Mouse (Mus musculus) liver, adult 2 months (tissue): Measurements from ENCODE around the gene Cfdp1. TPM values are rescaled to one million over a fixed set of nuclear protein-coding genes. Genes with fewer than 3 reads are reported as not detected.

Experiments
- DNase-seq: peaks from one replicate; pipeline ENCODE4 v3.0.0-alpha.2; 2011; ENCODE audit warnings: low read depth, low spot score; ENCODE audit errors: extremely low read depth
- H3K27ac ChIP-seq: fragments of 200-500 bp; replicated peaks from 2 replicates; pipeline ENCODE4 v1.5.1; 2012; ENCODE audit warnings: low read depth, mild to moderate bottlenecking, control low read depth, inconsistent platforms, low read length; ENCODE audit not compliant: insufficient read depth
- H3K27me3 ChIP-seq: fragments of 200-500 bp; 2 replicates; pipeline ENCODE4 v1.6.1; 2012; ENCODE audit warnings: mild to moderate bottlenecking, moderate library complexity, low read length, inconsistent platforms; ENCODE audit not compliant: control insufficient read depth, insufficient read depth
- H3K36me3 ChIP-seq: fragments of 200-500 bp; 2 replicates; pipeline ENCODE4 v1.6.1; 2012; ENCODE audit warnings: low read length, inconsistent platforms; ENCODE audit not compliant: control insufficient read depth, insufficient read depth
- H3K4me1 ChIP-seq: fragments of 200-500 bp; 2 replicates; pipeline ENCODE4 v1.6.1; 2011; ENCODE audit warnings: low read length; ENCODE audit not compliant: control insufficient read depth, insufficient read depth
- H3K4me3 ChIP-seq: fragments of 200-500 bp; 2 replicates; pipeline ENCODE4 v1.5.1; 2011; ENCODE audit warnings: low read depth, mild to moderate bottlenecking, control low read depth, low read length, moderate library complexity; ENCODE audit not compliant: insufficient read depth
- H3K79me2 ChIP-seq: fragments of 200-500 bp; 2 replicates; pipeline ENCODE4 v1.6.1; 2012; ENCODE audit warnings: inconsistent platforms, mild to moderate bottlenecking, low read length, moderate library complexity; ENCODE audit not compliant: control insufficient read depth, insufficient read depth
- H3K9ac ChIP-seq: fragments of 200-500 bp; 2 replicates; pipeline ENCODE4 v1.6.1; 2012; ENCODE audit warnings: low read depth, mild to moderate bottlenecking, control low read depth, inconsistent platforms, low read length
- CTCF ChIP-seq: fragments of 200-500 bp; IDR thresholded peaks from 2 replicates; pipeline ENCODE4 v1.5.1; 2011; ENCODE audit warnings: low read depth, low read length, control low read depth
- POLR2A ChIP-seq: fragments of 200-500 bp; IDR thresholded peaks from 2 replicates; pipeline ENCODE4 v1.6.1; 2011; ENCODE audit warnings: low read length, control low read depth; ENCODE audit not compliant: insufficient read depth; ENCODE audit errors: extremely low read depth
- WGBS: fragments of 180-500 bp; shearing (Covaris S2); methylation state at CpG from one replicate; pipeline ENCODE4 v1.1.7; 2018; 5-methylcytosine and 5-hydroxymethylcytosine counted together
- polyA plus RNA-seq: library from polyadenylated mRNA; depleted of rRNA; stranded (reverse); fragments of >200 nt; gene quantifications from 2 replicates; pipeline ENCODE4 v1.2.3, GENCODE M21; 2012
- total RNA-seq: library from RNA; depleted of rRNA; stranded (reverse); fragments of >200 nt; gene quantifications from 2 replicates; pipeline ENCODE4 v1.2.3, GENCODE M21; 2014

Cfdp1 gene
- total and polyA plus RNA-seq, 2 experiments: 3.8 to 40.7 TPM

- H3K36me3 ChIP-seq: no peaks in the 10 kb centered on the region
- TF ChIP-seq POLR2A: peak; percentile 51; the same call in 1 of the 2 replicates
- TF ChIP-seq CTCF: no peak
- H3K4me3 ChIP-seq: peak within 1 kb of the TSS; percentile 78
- peak within 1 kb of the TSS; percentile 88 for H3K27ac ChIP-seq
- peaks cover 39% of the 10 kb centered on the region for H3K4me1 ChIP-seq
- DNase-seq: no peak
- H3K79me2 ChIP-seq: peaks cover 16% of the 10 kb centered on the region
- H3K27me3 ChIP-seq: no peaks in the 10 kb centered on the region
- WGBS: 14% methylated on average over 40 of the region's 40 CpGs
- peak within 1 kb of the TSS; percentile 94 for H3K9ac ChIP-seq
These were observed 110.0 kb downstream of the Cfdp1 start, which contains the start of gene Bcar1 for GRCm38 (mm10) chr8:111743792-111744696. Gene Bcar1 (minus strand): TSS chr8:111743809.

- peak overlapping the region; percentile 88 for H3K27ac ChIP-seq
- no peak for DNase-seq
- H3K36me3 ChIP-seq: no peaks in the 10 kb centered on the region
- H3K4me1 ChIP-seq: peaks cover 42% of the 10 kb centered on the region
- H3K27me3 ChIP-seq: no peaks in the 10 kb centered on the region
- peak overlapping the region; percentile 78 for H3K4me3 ChIP-seq
- WGBS: 1% methylated on average over 43 of the region's 44 CpGs
- H3K9ac ChIP-seq: peak overlapping the region; percentile 94
- H3K79me2 ChIP-seq: peaks cover 21% of the 10 kb centered on the region
- TF ChIP-seq POLR2A (no peak), CTCF (no peak)
These were observed 110.8 kb downstream of the Cfdp1 start for GRCm38 (mm10) chr8:111743101-111743791.

- Histone ChIP-seq H3K9ac (peak overlapping the region; percentile 94), H3K36me3 (no peaks in the 10 kb centered on the region), H3K79me2 (peaks cover 22% of the 10 kb centered on the region), H3K27me3 (no peaks in the 10 kb centered on the region), H3K4me1 (peaks cover 42% of the 10 kb centered on the region), H3K27ac (peak overlapping the region; percentile 98), H3K4me3 (peak overlapping the region; percentile 78)
- WGBS: 6% methylated on average over 11 of the region's 11 CpGs
- peak; percentile 88 for DNase-seq
- no peak for TF ChIP-seq CTCF
- TF ChIP-seq POLR2A: peak; percentile 49; the same call in 1 of the 2 replicates
These were observed 111.6 kb downstream of the Cfdp1 start for GRCm38 (mm10) chr8:111742261-111743037.

- Histone ChIP-seq H3K27ac (peak overlapping the region; percentile 98), H3K4me3 (peak overlapping the region; percentile 3; the same call in 1 of the 2 replicates), H3K79me2 (peaks cover 31% of the 10 kb centered on the region), H3K27me3 (no peaks in the 10 kb centered on the region), H3K36me3 (no peaks in the 10 kb centered on the region), H3K4me1 (peaks cover 44% of the 10 kb centered on the region), H3K9ac (peak overlapping the region; percentile 72)
- TF ChIP-seq CTCF (no peak), POLR2A (no peak)
- peak; percentile 80 for DNase-seq
- WGBS: 11% methylated on average over 6 of the region's 6 CpGs
These were observed 112.5 kb downstream of the Cfdp1 start for GRCm38 (mm10) chr8:111741556-111741955.

GRCm38 (mm10) chr8:111740994-111741393, 113.1 kb downstream of the Cfdp1 start:
- peak overlapping the region; percentile 98 for H3K27ac ChIP-seq
- H3K36me3 ChIP-seq: no peaks in the 10 kb centered on the region
- no peak overlapping the region for H3K4me3 ChIP-seq
- peak overlapping the region; percentile 38 for H3K9ac ChIP-seq
- 18% methylated on average over 8 of the region's 8 CpGs for WGBS
- TF ChIP-seq POLR2A: no peak
- peak; percentile 87 for DNase-seq
- no peaks in the 10 kb centered on the region for H3K27me3 ChIP-seq
- H3K4me1 ChIP-seq: peaks cover 47% of the 10 kb centered on the region
- H3K79me2 ChIP-seq: peaks cover 36% of the 10 kb centered on the region
